ENCODE assay signal across 8 mouse cellular contexts in genomic region chrX:38181608-38182258, GRCm38 (mm10). TPM values are rescaled to one million over a fixed set of nuclear protein-coding genes. Genes with fewer than 3 reads are reported as not detected.
DNase-seq lines count a peak whose midpoint lies in the region; ATAC-seq lines count a peak whose summit lies in the region.

No protein-coding gene starts in this region.

- no peaks in the 10 kb centered on the region for H3K27me3 ChIP-seq in heart, embryonic 12.5 days (replicated peaks)
- no peaks in the 10 kb centered on the region for H3K27me3 ChIP-seq in kidney, embryonic 16.5 days (ENCODE audit: insufficient read depth, low read length)

- peaks cover 4% of the 10 kb centered on the region; the same call in 1 of the 2 replicates for H3K9me3 ChIP-seq in heart, embryonic 12.5 days (replicated peaks)
- H3K9me3 ChIP-seq in kidney, embryonic 16.5 days (ENCODE audit: low read length) = peaks cover 4% of the 10 kb centered on the region; the same call in 1 of the 2 replicates

- peak overlapping the region; percentile 87 for H3K4me2 ChIP-seq in heart, embryonic 12.5 days
- H3K4me2 ChIP-seq in kidney, embryonic 16.5 days (replicated peaks; ENCODE audit: low read depth, low read length) = peak overlapping the region; percentile 72

- peak overlapping the region; percentile 31 for H3K4me3 ChIP-seq in heart, embryonic 12.5 days
- H3K4me3 ChIP-seq in kidney, embryonic 16.5 days (ENCODE audit: low read length) = no peak overlapping the region

- WGBS in heart, embryonic 12.5 days = 18% methylated on average over 12 of the region's 15 CpGs
- WGBS in kidney, embryonic 16.5 days = 15% methylated on average over 11 of the region's 15 CpGs

- no peaks in the 10 kb centered on the region for H3K36me3 ChIP-seq in heart, embryonic 12.5 days
- H3K36me3 ChIP-seq in kidney, embryonic 16.5 days (ENCODE audit: insufficient read depth, low read length) = no peaks in the 10 kb centered on the region

- ATAC-seq in heart, embryonic 12.5 days (ENCODE audit: insufficient number of reproducible peaks, low FRiP score) = no peak; the same call in 1 of the 2 replicates
- ATAC-seq in kidney, embryonic 16.5 days (ENCODE audit: low FRiP score, low TSS enrichment) = peak; percentile 61

- no peaks in the 10 kb centered on the region for H3K4me1 ChIP-seq in heart, embryonic 12.5 days (replicated peaks)
- no peaks in the 10 kb centered on the region for H3K4me1 ChIP-seq in kidney, embryonic 16.5 days (ENCODE audit: insufficient read depth, low read length)

- H3K27ac ChIP-seq in heart, embryonic 12.5 days (ENCODE audit: poor library complexity, severe bottlenecking) = no peak overlapping the region
- no peak overlapping the region for H3K27ac ChIP-seq in kidney, embryonic 16.5 days (ENCODE audit: low read length)

- H3K9ac ChIP-seq in heart, embryonic 12.5 days = no peak overlapping the region
- no peak overlapping the region for H3K9ac ChIP-seq in kidney, embryonic 16.5 days (replicated peaks; ENCODE audit: low read length)

- DNase-seq in CD8-positive naive resting alpha-beta T cell, adult 2 months (ENCODE audit: low read depth in 2 of 2, low spot score in 2 of 2) = peak; percentile 52 to 53
- DNase-seq in T-cell, adult 2 months (ENCODE audit: low spot score) = peak; percentile 69
- peak; percentile 72 for DNase-seq in embryo, embryonic 10.5 days (ENCODE audit: low spot score)
- peak; percentile 66 for DNase-seq in lung, postnatal 36 days
- peak; percentile 20 for DNase-seq in skeletal muscle tissue, adult 2 months (ENCODE audit: low read depth, low spot score)
- no peak for DNase-seq in left cerebral cortex, adult 8-10 months (ENCODE audit: low spot score in 2 of 2)

RNA-seq across cellular contexts. Expression of gene Zbtb33, which starts 7.9 kb away (rescaled TPM):
- polyA plus RNA-seq in heart, embryonic 12.5 days (2016; fragmentation: Nextera tagmentation; extraction: Ambion mirVana) = 2.5 and 2.6 TPM in 2 replicates
- 3.4 and 4.2 TPM in 2 replicates for polyA plus RNA-seq in kidney, embryonic 16.5 days (2015; fragmentation: Nextera tagmentation; extraction: Ambion mirVana)
- 10 to 100 TPM; 20.6 to 26.4 (median 22.3) TPM for total RNA-seq in left cerebral cortex, adult 8-10 months (2022)

Comparison
In these comparisons a context has a peak if more than half of its experiments do, and no peak if none do; other contexts are left out.
1. DNase-seq: peak in CD8-positive naive resting alpha-beta T cell, adult 2 months (2 of 2), T-cell, adult 2 months (single experiment), embryo, embryonic 10.5 days (single experiment), lung, postnatal 36 days (single experiment) and skeletal muscle tissue, adult 2 months (single experiment); none in left cerebral cortex, adult 8-10 months (0 of 2).